Mouse (Mus musculus): ENCODE data around the gene Zc3h7a. TPM values are rescaled to one million over a fixed set of nuclear protein-coding genes. Genes with fewer than 3 reads are reported as not detected.
"Not testable (repeated sequence)": the region's sequence is repeated elsewhere in the genome, so short reads cannot be mapped to it uniquely, and the experiment has no call there.

Gene Zc3h7a
- polyA plus RNA-seq, 1 experiment = 73.2 TPM

- 90% methylated on average over 2 of the region's 2 CpGs for WGBS
- Histone ChIP-seq H3K4me3 (replicated peaks; ENCODE audit: extremely low read depth, low read depth, low read length) (no peak overlapping the region), H3K4me1 (ENCODE audit: control insufficient read depth, insufficient read depth, low read length) (no peaks in the 10 kb centered on the region)
- TF ChIP-seq CTCF (IDR thresholded peaks at IDR 0.05; ENCODE audit: insufficient read depth, low read length) (no peak), POLR2A (IDR thresholded peaks at IDR 0.05; ENCODE audit: borderline replicate concordance, extremely low read depth, low read depth, low read length) (no peak)
- no peak for DNase-seq
Observed at GRCm38 (mm10) chr16:11193231-11193630, 17.0 kb upstream of the Zc3h7a start.

- no peak for DNase-seq
- H3K4me3 ChIP-seq (replicated peaks; ENCODE audit: extremely low read depth, low read depth, low read length) = no peak overlapping the region
- no peaks in the 10 kb centered on the region for H3K4me1 ChIP-seq (ENCODE audit: control insufficient read depth, insufficient read depth, low read length)
- WGBS = 79% methylated on average over 7 of the region's 7 CpGs
- TF ChIP-seq CTCF (IDR thresholded peaks at IDR 0.05; ENCODE audit: insufficient read depth, low read length) (no peak), POLR2A (IDR thresholded peaks at IDR 0.05; ENCODE audit: borderline replicate concordance, extremely low read depth, low read depth, low read length) (no peak)
Observed at GRCm38 (mm10) chr16:11190150-11190549, 14.0 kb upstream of the Zc3h7a start.

- TF ChIP-seq CTCF (IDR thresholded peaks at IDR 0.05; ENCODE audit: insufficient read depth, low read length) = no peak
- no peak for TF ChIP-seq POLR2A (IDR thresholded peaks at IDR 0.05; ENCODE audit: borderline replicate concordance, extremely low read depth, low read depth, low read length)
- DNase-seq = no peak
- WGBS = 65% methylated on average over 2 of the region's 2 CpGs
- peaks cover 13% of the 10 kb centered on the region for H3K4me1 ChIP-seq (ENCODE audit: control insufficient read depth, insufficient read depth, low read length)
- H3K4me3 ChIP-seq (replicated peaks; ENCODE audit: extremely low read depth, low read depth, low read length) = no peak overlapping the region
Observed at GRCm38 (mm10) chr16:11177404-11177803, 1.2 kb upstream of the Zc3h7a start.

- peak overlapping the region; percentile 78 for H3K4me3 ChIP-seq (replicated peaks; ENCODE audit: extremely low read depth, low read depth, low read length)
- 3% methylated on average over 4 of the region's 4 CpGs for WGBS
- DNase-seq = no peak
Observed at GRCm38 (mm10) chr16:11176884-11177244, 671 bp upstream of the Zc3h7a start.

GRCm38 (mm10) chr16:11175489-11176207 is 545 bp downstream of the Zc3h7a start:
- WGBS = under 1% methylated on average over 72 of the region's 72 CpGs
- H3K4me1 ChIP-seq (ENCODE audit: control insufficient read depth, insufficient read depth, low read length) = peaks cover 25% of the 10 kb centered on the region
- H3K4me3 ChIP-seq (replicated peaks; ENCODE audit: extremely low read depth, low read depth, low read length) = peak overlapping the region; percentile 83
- TF ChIP-seq CTCF (IDR thresholded peaks at IDR 0.05; ENCODE audit: insufficient read depth, low read length) = no peak
- 0 out of 2 replicates have a peak, but pooled peaks have one; percentile 16 for TF ChIP-seq POLR2A (IDR thresholded peaks at IDR 0.05; ENCODE audit: borderline replicate concordance, extremely low read depth, low read depth, low read length)
- DNase-seq = peak; percentile 71

More at GRCm38 (mm10) chr16:11176884-11177244, 671 bp upstream of the Zc3h7a start:
- H3K4me1 ChIP-seq (ENCODE audit: control insufficient read depth, insufficient read depth, low read length) = peaks cover 17% of the 10 kb centered on the region
- no peak for TF ChIP-seq POLR2A (IDR thresholded peaks at IDR 0.05; ENCODE audit: borderline replicate concordance, extremely low read depth, low read depth, low read length)
- no peak for TF ChIP-seq CTCF (IDR thresholded peaks at IDR 0.05; ENCODE audit: insufficient read depth, low read length)

GRCm38 (mm10) chr16:11175100-11175488 is 1.1 kb downstream of the Zc3h7a start:
- TF ChIP-seq POLR2A (IDR thresholded peaks at IDR 0.05; ENCODE audit: borderline replicate concordance, extremely low read depth, low read depth, low read length) (no peak), CTCF (IDR thresholded peaks at IDR 0.05; ENCODE audit: insufficient read depth, low read length) (no peak)
- Histone ChIP-seq H3K4me3 (replicated peaks; ENCODE audit: extremely low read depth, low read depth, low read length) (peak overlapping the region; percentile 83), H3K4me1 (ENCODE audit: control insufficient read depth, insufficient read depth, low read length) (peaks cover 25% of the 10 kb centered on the region)
- WGBS = under 1% methylated on average over 9 of the region's 9 CpGs
- DNase-seq = no peak

GRCm38 (mm10) chr16:11174671-11175081 is 1.5 kb downstream of the Zc3h7a start:
- no peak for TF ChIP-seq POLR2A (IDR thresholded peaks at IDR 0.05; ENCODE audit: borderline replicate concordance, extremely low read depth, low read depth, low read length)
- no peak for TF ChIP-seq CTCF (IDR thresholded peaks at IDR 0.05; ENCODE audit: insufficient read depth, low read length)
- peak; percentile 50 for DNase-seq
- 6% methylated on average over 10 of the region's 10 CpGs for WGBS
- H3K4me3 ChIP-seq (replicated peaks; ENCODE audit: extremely low read depth, low read depth, low read length) = peak overlapping the region; percentile 83
- peaks cover 25% of the 10 kb centered on the region for H3K4me1 ChIP-seq (ENCODE audit: control insufficient read depth, insufficient read depth, low read length)

GRCm38 (mm10) chr16:11171679-11172078 is 4.5 kb downstream of the Zc3h7a start:
- Histone ChIP-seq H3K4me3 (replicated peaks; ENCODE audit: extremely low read depth, low read depth, low read length) (no peak overlapping the region), H3K4me1 (ENCODE audit: control insufficient read depth, insufficient read depth, low read length) (peaks cover 21% of the 10 kb centered on the region)
- DNase-seq = no peak
- TF ChIP-seq CTCF (IDR thresholded peaks at IDR 0.05; ENCODE audit: insufficient read depth, low read length) = no peak
- TF ChIP-seq POLR2A (IDR thresholded peaks at IDR 0.05; ENCODE audit: borderline replicate concordance, extremely low read depth, low read depth, low read length) = no peak
- WGBS = 81% methylated on average over 6 of the region's 6 CpGs

- no peak overlapping the region for H3K4me3 ChIP-seq (replicated peaks; ENCODE audit: extremely low read depth, low read depth, low read length)
- peaks cover 8% of the 10 kb centered on the region for H3K4me1 ChIP-seq (ENCODE audit: control insufficient read depth, insufficient read depth, low read length)
- no peak for DNase-seq
- TF ChIP-seq CTCF (IDR thresholded peaks at IDR 0.05; ENCODE audit: insufficient read depth, low read length) = no peak
- 78% methylated on average over 2 of the region's 2 CpGs for WGBS
Observed at GRCm38 (mm10) chr16:11166431-11166830, 9.8 kb downstream of the Zc3h7a start.

- 64% methylated on average over 3 of the region's 3 CpGs for WGBS
- TF ChIP-seq CTCF (IDR thresholded peaks at IDR 0.05; ENCODE audit: insufficient read depth, low read length) (no peak), POLR2A (IDR thresholded peaks at IDR 0.05; ENCODE audit: borderline replicate concordance, extremely low read depth, low read depth, low read length) (no peak)
- Histone ChIP-seq H3K4me3 (replicated peaks; ENCODE audit: extremely low read depth, low read depth, low read length) (no peak overlapping the region), H3K4me1 (ENCODE audit: control insufficient read depth, insufficient read depth, low read length) (no peaks in the 10 kb centered on the region)
- no peak for DNase-seq
Observed at GRCm38 (mm10) chr16:11164695-11165255, 11.4 kb downstream of the Zc3h7a start.

GRCm38 (mm10) chr16:11157721-11158120 is 18.5 kb downstream of the Zc3h7a start:
- not testable (repeated sequence) for H3K4me3 ChIP-seq (replicated peaks; ENCODE audit: extremely low read depth, low read depth, low read length); H3K4me1 ChIP-seq (ENCODE audit: control insufficient read depth, insufficient read depth, low read length); DNase-seq
- 45% methylated on average over 3 of the region's 3 CpGs for WGBS

Data from lung, adult 2 months (tissue).